Mouse (Mus musculus): ENCODE measurements around the gene Olfr1028.

The Olfr1028 gene

GRCm38 (mm10) chr2:85950137-85950536 lies at the start of gene Olfr1028:
TSS of gene Olfr1028 (plus strand) at chr2:85950437.
- in situ Hi-C loops (cut with MboI, MseI) = no loop called here

DNA sequence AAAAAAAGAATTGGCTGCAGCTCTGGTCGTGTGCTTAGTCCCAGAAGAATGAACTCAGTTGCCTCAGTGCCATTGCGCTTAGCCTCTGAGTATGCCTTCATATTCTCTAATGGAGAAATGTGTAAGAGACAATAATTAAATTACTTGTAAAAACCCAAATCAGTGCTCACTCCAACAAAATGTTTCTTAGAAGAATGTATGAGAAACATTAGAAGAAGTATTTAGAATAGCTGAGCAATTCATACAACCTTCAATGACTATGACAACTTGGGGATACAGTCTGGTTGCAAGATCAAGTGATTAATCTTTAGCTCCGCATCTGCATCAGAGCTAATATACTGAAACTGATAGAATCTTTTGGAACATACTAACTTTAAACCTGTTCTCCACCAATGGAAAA lies 45.3 kb upstream of the Olfr1028 start, which contains the start of gene Olfr1024:
Gene Olfr1024 (minus strand): TSS at position 101 of the 400 bp plus-strand sequence.
- in situ Hi-C loops (cut with MboI, MseI) = no loop called here

DNA sequence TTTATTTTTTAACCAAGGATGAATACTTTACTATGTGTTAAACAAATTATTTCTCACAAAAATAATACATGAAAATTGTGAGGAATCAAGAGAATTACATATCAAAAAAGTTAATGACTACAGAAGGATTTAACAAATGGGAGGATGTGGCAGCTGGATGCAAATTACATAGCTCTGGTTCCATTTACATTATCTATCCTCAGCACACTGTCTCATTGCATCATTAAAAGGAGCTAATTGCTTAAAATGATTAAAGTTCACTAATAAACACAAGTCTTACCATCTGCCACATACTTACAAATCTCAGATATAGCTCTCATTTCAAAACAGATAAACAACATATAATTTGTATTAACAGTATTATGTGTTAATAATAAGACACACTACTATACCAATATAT lies 37.0 kb upstream of the Olfr1028 start:
- in situ Hi-C loops (cut with MboI, MseI) = no loop called here

DNA sequence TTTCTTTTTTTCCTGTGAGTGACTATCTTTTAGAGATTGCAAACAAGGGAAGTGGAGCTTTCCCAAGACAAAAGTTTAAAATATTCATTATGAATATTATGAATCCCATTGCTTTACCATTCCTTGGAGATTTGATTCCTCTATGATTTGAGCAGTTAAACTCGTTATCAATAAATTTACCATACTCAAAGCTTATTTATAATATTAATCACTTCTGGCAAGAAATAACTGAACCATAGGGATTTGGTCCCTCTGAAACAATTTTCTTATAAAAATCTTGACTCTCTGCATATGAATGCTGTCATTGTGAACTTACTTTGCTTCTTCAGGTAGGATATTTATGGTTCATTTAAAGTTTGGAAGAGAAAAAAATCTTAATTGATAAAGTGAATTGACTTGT lies 35.3 kb upstream of the Olfr1028 start, which contains the start of gene Olfr1025-ps1:
Gene Olfr1025-ps1 (plus strand): TSS at position 301 of the 400 bp plus-strand sequence.
- in situ Hi-C loops (cut with MboI, MseI) = no loop called here

- in situ Hi-C loops (cut with MboI, MseI) = no loop called here
These were observed 29.0 kb upstream of the Olfr1028 start, which contains the start of gene Olfr1026 for GRCm38 (mm10) chr2:85921258-85921657. TSS of gene Olfr1026 (plus strand) at chr2:85921558.

DNA sequence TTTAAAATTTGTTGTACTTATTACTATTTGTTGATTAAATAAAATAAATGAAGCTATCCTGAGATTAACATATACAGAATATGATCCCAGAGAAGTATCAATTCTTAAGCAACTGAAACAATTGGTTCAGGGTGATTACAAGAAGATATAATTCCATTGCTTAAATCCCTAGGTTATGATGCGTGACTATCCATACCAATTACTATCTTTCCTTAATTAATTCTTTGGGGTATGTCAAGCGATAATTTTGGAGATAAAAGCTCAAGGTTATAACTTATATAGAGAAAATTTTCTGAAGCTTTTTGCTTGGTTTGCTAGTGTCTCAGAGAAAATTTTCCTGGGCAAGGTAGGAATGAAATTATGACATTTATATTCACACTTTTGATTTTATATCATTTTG lies 23.4 kb downstream of the Olfr1028 start, which contains the start of gene Olfr1029:
Gene Olfr1029 (plus strand): TSS at position 301 of the 400 bp plus-strand sequence.
- in situ Hi-C loops (cut with MboI, MseI) = no loop called here

DNA sequence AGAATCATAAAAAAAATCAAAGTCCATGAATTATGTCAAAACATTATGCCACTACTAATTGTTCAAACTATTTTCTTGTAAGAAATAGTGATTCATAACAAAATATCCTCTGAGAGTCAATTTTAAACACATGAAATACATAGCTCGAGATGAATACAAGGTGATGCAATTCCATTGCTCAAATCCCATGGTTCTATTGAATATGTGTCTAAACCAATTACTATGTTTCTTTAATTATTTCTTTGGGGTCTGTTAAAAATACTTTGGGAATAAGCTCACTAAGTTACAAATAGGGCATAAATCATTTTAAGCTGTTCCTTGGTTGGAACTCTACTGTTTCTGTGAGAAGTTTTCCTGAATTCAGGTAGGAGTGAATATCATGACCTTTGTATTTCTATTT lies 28.7 kb downstream of the Olfr1028 start, which contains the start of gene Olfr1030:
Gene Olfr1030 (plus strand): TSS at position 301 of the 400 bp plus-strand sequence.
- in situ Hi-C loops (cut with MboI, MseI) = no loop called here

GRCm38 (mm10) chr2:85990004-85990403 lies 39.8 kb downstream of the Olfr1028 start, which contains the start of gene Olfr1031:
TSS of gene Olfr1031 (plus strand) at chr2:85990304.
- in situ Hi-C loops (cut with MboI, MseI) = no loop called here

All from T-helper 17 cell (primary cell).